Mouse (Mus musculus): ENCODE results near the gene Zkscan14. TPM values are rescaled to one million over a fixed set of nuclear protein-coding genes. Genes with fewer than 3 reads are reported as not detected.
"Not testable (repeated sequence)": the region's sequence is repeated elsewhere in the genome, so short reads cannot be mapped to it uniquely, and the experiment has no call there.

Zkscan14 gene
- polyA plus RNA-seq (2014; fragmentation: Nextera tagmentation; extraction: Ambion mirVana) = 7.0 and 7.5 TPM in 2 replicates

DNA sequence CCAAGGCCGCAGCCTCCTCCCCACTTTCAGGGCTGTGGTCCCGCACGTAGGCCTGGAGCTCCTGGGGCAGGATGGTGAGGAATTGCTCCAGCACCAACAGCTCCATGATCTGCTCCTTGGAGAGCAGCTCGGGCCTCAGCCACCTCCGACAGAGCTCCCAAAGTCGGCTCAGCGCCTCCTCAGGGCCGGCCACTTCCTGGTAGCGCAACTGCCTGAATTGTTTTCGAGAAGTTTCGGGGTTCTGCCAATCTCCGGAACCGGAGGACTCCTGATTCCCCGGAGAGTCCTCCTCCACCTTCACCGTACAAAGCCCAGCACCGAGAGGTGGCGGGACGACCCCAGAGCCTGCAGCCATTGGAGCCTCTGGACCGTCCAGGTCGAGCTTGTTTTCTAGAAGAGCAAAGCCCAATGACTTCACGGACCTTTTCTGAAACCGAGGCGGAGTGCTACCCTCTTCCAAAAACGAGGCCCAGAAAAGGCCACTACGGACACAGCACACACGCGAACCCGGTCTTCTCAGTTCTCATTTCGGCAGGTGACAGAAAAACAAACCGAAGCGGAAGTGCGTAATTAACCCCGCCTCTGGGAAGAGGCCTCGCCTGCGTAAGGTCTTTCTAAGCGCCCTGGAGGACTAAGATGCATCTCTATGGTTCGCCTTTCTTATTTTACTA, at the start of gene Zkscan14:
TSS of gene Zkscan14 (minus strand) at position 548 of the 671 bp plus-strand sequence.
- DNase-seq = peak; percentile 95
- peak within 1 kb of the TSS; percentile 79 for H3K9ac ChIP-seq
- TF ChIP-seq CTCF (IDR thresholded peaks at IDR 0.05; ENCODE audit: low read depth) = no peak

DNA sequence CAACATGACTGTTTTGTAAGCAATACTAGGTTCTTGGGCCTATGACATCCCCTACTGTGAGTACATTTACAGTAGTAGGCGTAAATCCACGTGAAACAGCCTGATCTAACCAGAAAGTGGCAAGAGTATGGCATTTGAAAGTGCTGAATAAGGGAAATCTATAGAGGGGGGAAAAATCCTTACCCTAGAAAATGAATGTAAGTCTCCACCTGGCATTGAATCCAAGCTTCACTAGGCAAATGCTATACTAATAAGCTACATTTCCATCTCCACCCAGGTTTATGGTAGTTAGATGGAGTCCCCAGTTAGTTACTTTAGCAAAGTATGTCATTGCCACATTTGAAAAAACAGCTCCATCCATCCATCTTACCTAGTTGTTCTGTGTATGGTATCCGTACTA, 47.9 kb upstream of the Zkscan14 start:
- Histone ChIP-seq H3K4me3 (ENCODE audit: low read depth, low read length) (no peak overlapping the region), H3K27ac (ENCODE audit: low read depth) (no peak overlapping the region), H3K9ac (no peak overlapping the region), H3K27me3 (ENCODE audit: insufficient read depth, low read length) (no peaks in the 10 kb centered on the region), H3K36me3 (ENCODE audit: insufficient read depth) (peaks cover 38% of the 10 kb centered on the region), H3K9me3 (ENCODE audit: low read depth, low read length) (no peaks in the 10 kb centered on the region), H3K4me1 (ENCODE audit: insufficient read depth) (no peaks in the 10 kb centered on the region), H3K4me2 (no peak overlapping the region)
- ATAC-seq (ENCODE audit: insufficient read depth) (no peak), DNase-seq (no peak)
- TF ChIP-seq CTCF (IDR thresholded peaks at IDR 0.05; ENCODE audit: low read depth) = no peak
- 91% methylated on average over 3 of the region's 3 CpGs for WGBS

More for the DNA sequence above, at the start of gene Zkscan14:
- H3K27ac ChIP-seq (ENCODE audit: low read depth) = peak within 1 kb of the TSS; percentile 32; the same call in 1 of the 2 replicates
- H3K27me3 ChIP-seq (ENCODE audit: insufficient read depth, low read length) = no peaks in the 10 kb centered on the region
- H3K9me3 ChIP-seq (ENCODE audit: low read depth, low read length) = no peaks in the 10 kb centered on the region
- peak within 1 kb of the TSS; percentile 92 for H3K4me2 ChIP-seq
- H3K4me3 ChIP-seq (ENCODE audit: low read depth, low read length) = peak within 1 kb of the TSS; percentile 74
- H3K4me1 ChIP-seq (ENCODE audit: insufficient read depth) = no peaks in the 10 kb centered on the region; the same call in 1 of the 2 replicates
- H3K36me3 ChIP-seq (ENCODE audit: insufficient read depth) = 0 out of 2 replicates have a peak, but pooled peaks cover 6% of the 10 kb centered on the region
- WGBS = 1% methylated on average over 37 of the region's 37 CpGs
- peak; percentile 23; the same call in 1 of the 2 replicates for ATAC-seq (ENCODE audit: insufficient read depth)

DNA sequence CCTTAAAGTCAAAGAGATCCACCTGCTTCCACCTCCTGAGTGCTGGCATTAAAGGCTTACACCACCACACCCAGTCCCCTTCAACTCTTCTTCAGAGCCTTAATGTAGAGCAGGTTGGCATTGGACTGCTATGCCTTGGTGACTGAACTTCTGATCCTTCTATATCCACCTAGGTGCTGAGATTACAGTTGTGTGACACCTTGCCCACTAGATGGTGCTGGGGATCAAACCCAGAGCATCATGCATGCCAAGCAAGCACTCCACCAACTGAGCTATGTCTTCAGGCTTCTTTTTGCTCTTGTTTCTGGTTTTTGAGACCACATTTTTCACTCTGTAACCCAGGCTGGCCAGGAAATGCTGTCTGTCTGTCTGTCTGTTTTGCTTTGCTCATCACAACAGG, 33.0 kb upstream of the Zkscan14 start:
- H3K27ac ChIP-seq (ENCODE audit: low read depth) = no peak overlapping the region
- peak; percentile 59 for TF ChIP-seq CTCF (IDR thresholded peaks at IDR 0.05; ENCODE audit: low read depth)
- no peak overlapping the region for H3K4me2 ChIP-seq
- ATAC-seq (ENCODE audit: insufficient read depth) (no peak), DNase-seq (peak; percentile 44)
- no peaks in the 10 kb centered on the region for H3K9me3 ChIP-seq (ENCODE audit: low read depth, low read length)
- no peaks in the 10 kb centered on the region for H3K27me3 ChIP-seq (ENCODE audit: insufficient read depth, low read length)
- H3K9ac ChIP-seq = no peak overlapping the region
- peaks cover 56% of the 10 kb centered on the region for H3K36me3 ChIP-seq (ENCODE audit: insufficient read depth)
- H3K4me1 ChIP-seq (ENCODE audit: insufficient read depth) = no peaks in the 10 kb centered on the region
- no peak overlapping the region for H3K4me3 ChIP-seq (ENCODE audit: low read depth, low read length)

DNA sequence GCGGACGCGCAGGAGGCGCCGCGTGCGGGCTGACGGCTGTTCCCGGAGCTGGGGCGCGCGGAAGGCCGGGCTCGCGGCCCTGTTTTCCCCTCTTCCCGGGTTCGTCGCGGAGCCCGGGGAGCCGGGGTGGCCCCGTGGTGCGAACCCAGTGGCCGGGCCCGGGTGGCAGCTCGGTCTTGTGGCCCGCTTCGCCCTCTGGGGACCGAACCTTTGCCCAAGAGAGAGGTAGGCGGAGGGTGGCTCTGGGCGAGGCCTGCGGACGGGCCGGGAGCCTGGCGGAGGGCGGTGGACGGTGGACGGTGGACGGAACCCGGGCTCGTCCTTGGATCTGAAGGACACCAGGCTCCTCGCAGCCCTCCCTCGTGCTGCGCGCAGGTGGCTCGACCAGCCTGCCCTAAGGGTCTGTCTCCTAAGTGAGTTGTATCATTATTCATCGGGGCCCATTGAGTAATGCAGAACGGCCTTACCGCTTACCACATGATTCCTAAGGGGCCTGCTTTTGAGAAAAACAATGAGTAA, 30.3 kb upstream of the Zkscan14 start:
- WGBS = under 1% methylated on average over 45 of the region's 49 CpGs
- peak overlapping the region; percentile 92 for H3K27ac ChIP-seq (ENCODE audit: low read depth)
- H3K27me3 ChIP-seq (ENCODE audit: insufficient read depth, low read length) = no peaks in the 10 kb centered on the region
- no peaks in the 10 kb centered on the region for H3K9me3 ChIP-seq (ENCODE audit: low read depth, low read length)
- peak overlapping the region; percentile 83 for H3K4me2 ChIP-seq
- DNase-seq = no peak
- ATAC-seq (ENCODE audit: insufficient read depth) = peak; percentile 68
- H3K9ac ChIP-seq = peak overlapping the region; percentile 99
- peak overlapping the region; percentile 98 for H3K4me3 ChIP-seq (ENCODE audit: low read depth, low read length)
- no peaks in the 10 kb centered on the region for H3K4me1 ChIP-seq (ENCODE audit: insufficient read depth)
- peaks cover 31% of the 10 kb centered on the region for H3K36me3 ChIP-seq (ENCODE audit: insufficient read depth)
- TF ChIP-seq CTCF (IDR thresholded peaks at IDR 0.05; ENCODE audit: low read depth) = no peak

DNA sequence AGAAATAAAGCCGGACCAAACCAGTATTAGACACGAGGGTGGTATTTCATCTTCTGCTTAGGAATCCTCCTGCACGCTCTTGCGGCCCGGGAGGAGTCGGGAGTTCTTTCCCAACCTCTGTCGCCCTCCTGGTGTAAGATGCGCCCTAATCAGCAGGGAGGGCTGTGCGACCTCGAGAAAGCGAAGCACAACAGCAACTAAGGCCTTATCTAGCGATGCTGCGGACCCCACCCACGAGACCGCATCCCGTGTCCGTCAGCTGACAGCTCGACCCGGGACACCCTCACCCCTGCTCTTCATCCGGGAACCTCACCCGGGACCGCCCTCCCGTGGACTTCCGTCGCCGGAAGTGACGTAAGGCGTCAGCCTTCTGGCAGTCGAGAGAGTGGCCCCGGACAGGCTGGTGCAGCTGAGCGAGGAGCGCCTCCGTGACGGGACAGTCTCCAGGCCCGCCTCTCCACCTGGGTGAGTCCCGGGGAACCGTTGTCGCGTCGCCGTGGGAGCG, 29.8 kb upstream of the Zkscan14 start, which contains the start of gene Zfp655:
TSS of gene Zfp655 (plus strand) at position 349 of the 505 bp plus-strand sequence.
- H3K9me3 ChIP-seq (ENCODE audit: low read depth, low read length) = no peaks in the 10 kb centered on the region
- peak within 1 kb of the TSS; percentile 99 for H3K9ac ChIP-seq
- peak; percentile 98 for DNase-seq
- no peaks in the 10 kb centered on the region for H3K4me1 ChIP-seq (ENCODE audit: insufficient read depth)
- no peaks in the 10 kb centered on the region for H3K27me3 ChIP-seq (ENCODE audit: insufficient read depth, low read length)
- TF ChIP-seq CTCF (IDR thresholded peaks at IDR 0.05; ENCODE audit: low read depth) = no peak
- peak within 1 kb of the TSS; percentile 98 for H3K4me3 ChIP-seq (ENCODE audit: low read depth, low read length)
- H3K36me3 ChIP-seq (ENCODE audit: insufficient read depth) = peaks cover 26% of the 10 kb centered on the region
- peak; percentile 98 for ATAC-seq (ENCODE audit: insufficient read depth)
- H3K4me2 ChIP-seq = peak within 1 kb of the TSS; percentile 83
- peak within 1 kb of the TSS; percentile 92 for H3K27ac ChIP-seq (ENCODE audit: low read depth)
- WGBS = 0% methylated on average over 42 of the region's 42 CpGs

DNA sequence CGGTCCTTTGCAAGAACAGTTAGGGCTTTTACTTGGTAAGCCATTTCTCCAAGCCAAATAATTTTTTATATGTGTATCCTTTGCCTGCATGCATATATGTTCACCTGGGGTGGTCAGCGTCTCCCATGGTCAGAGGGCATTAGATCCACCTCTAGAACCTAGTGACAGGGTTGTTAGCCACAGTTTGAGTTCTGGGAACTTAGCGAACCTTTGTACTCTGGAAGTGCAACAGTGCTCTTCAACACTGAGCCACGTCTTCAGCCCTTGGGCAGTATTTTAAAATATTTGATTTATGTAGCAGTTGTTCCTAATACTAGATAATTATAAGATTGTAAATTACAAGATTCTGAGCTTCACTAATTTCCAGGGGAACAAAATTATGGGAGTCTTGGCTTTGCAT, 29.0 kb upstream of the Zkscan14 start:
- H3K4me1 ChIP-seq (ENCODE audit: insufficient read depth) = no peaks in the 10 kb centered on the region
- peak overlapping the region; percentile 83 for H3K4me2 ChIP-seq
- no peak overlapping the region; the same call in 1 of the 2 replicates for H3K4me3 ChIP-seq (ENCODE audit: low read depth, low read length)
- ATAC-seq (ENCODE audit: insufficient read depth) (no peak), DNase-seq (no peak)
- no peaks in the 10 kb centered on the region for H3K27me3 ChIP-seq (ENCODE audit: insufficient read depth, low read length)
- peak overlapping the region; percentile 99; the same call in 1 of the 2 replicates for H3K9ac ChIP-seq
- H3K27ac ChIP-seq (ENCODE audit: low read depth) = no peak overlapping the region
- H3K9me3 ChIP-seq (ENCODE audit: low read depth, low read length) = no peaks in the 10 kb centered on the region
- WGBS = 89% methylated on average over 4 of the region's 4 CpGs
- no peak for TF ChIP-seq CTCF (IDR thresholded peaks at IDR 0.05; ENCODE audit: low read depth)
- H3K36me3 ChIP-seq (ENCODE audit: insufficient read depth) = peaks cover 23% of the 10 kb centered on the region

DNA sequence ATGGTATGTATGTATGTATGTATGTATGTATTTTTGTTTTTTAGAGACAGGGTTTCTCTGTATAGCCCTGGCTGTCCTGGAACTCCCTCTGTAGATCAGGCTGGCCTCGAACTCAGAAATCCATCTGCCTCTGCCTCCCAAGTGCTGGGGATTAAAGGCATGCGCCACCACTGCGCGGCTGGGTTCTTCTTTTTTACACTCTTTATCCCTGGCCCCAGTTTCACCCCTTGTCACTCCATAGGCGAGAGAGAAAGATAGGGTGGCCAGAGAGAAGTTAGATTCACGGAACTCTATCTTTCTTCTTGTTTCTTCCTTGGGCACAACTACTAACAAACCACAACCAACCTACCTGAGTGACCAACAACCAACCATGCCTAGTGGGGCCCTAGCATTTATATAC, 27.6 kb upstream of the Zkscan14 start:
- H3K9me3 ChIP-seq (ENCODE audit: low read depth, low read length); H3K4me2 ChIP-seq; DNase-seq; H3K9ac ChIP-seq; H3K4me1 ChIP-seq (ENCODE audit: insufficient read depth); H3K4me3 ChIP-seq (ENCODE audit: low read depth, low read length); H3K27ac ChIP-seq (ENCODE audit: low read depth); H3K27me3 ChIP-seq (ENCODE audit: insufficient read depth, low read length); ATAC-seq (ENCODE audit: insufficient read depth): not testable (repeated sequence)
- WGBS = 80% methylated on average over 6 of the region's 6 CpGs
- H3K36me3 ChIP-seq (ENCODE audit: insufficient read depth) = peaks cover 10% of the 10 kb centered on the region

Measured in lung, embryonic 14.5 days (tissue).